Comparison of ENCODE assay signal across 14 mouse cellular contexts in the genomic region with DNA sequence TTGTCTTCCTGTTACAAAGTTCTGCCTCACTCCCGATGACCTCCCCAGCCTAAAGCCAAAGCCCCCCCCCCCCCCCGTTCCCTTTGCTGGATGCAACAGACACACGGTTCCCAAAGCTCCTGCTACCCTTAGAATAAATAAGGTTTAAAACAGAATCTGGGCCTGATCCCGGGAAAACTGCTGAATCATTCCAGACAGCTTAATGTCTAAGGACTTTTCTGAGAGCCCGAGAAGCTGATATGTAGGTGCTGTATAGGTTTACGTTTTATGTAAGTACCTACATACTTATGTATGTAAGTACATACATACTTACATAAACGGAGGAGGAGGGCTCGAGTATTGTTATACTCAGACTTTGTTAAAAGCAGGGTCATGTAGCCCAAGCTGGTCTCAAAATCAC.
"Had no signal": no experiment of that assay in that cellular context is flagged by ENCODE, and none has a peak within 500 bp of the region (broad histone marks: within the 10 kb centered on the region; RNA-seq: fewer than 3 reads in every experiment).

No protein-coding gene starts in this region.

- H3K4me3 ChIP-seq: kidney, embryonic 15.5 days; limb, embryonic 13.5 days; midbrain, embryonic 10.5 days; myocyte; neural tube, embryonic 15.5 days had no signal

- H3K9me3 ChIP-seq: kidney, embryonic 15.5 days; limb, embryonic 13.5 days; midbrain, embryonic 10.5 days; neural tube, embryonic 15.5 days had no signal

- H3K9ac ChIP-seq: kidney, embryonic 15.5 days; limb, embryonic 13.5 days; neural tube, embryonic 15.5 days had no signal

- ATAC-seq: inflammation-experienced regulatory T-cells, adult 6 months had no signal

- H3K4me2 ChIP-seq: kidney, embryonic 15.5 days; limb, embryonic 13.5 days; neural tube, embryonic 15.5 days had no signal

- H3K27ac ChIP-seq: kidney, embryonic 15.5 days; limb, embryonic 13.5 days; midbrain, embryonic 10.5 days; neural tube, embryonic 15.5 days had no signal

- H3K4me1 ChIP-seq: kidney, embryonic 15.5 days; limb, embryonic 13.5 days; midbrain, embryonic 10.5 days; neural tube, embryonic 15.5 days had no signal

- DNase-seq: kidney, adult 18-20 months; kidney, postnatal 14 days; layer of hippocampus, postnatal 36 days; left cerebral cortex, postnatal 4 days; lung, adult 18-20 months; midbrain, embryonic 14.5 days; thymus, adult 2 months; thymus, postnatal 25 days had no signal

- H3K27me3 ChIP-seq: kidney, embryonic 15.5 days; limb, embryonic 13.5 days; neural tube, embryonic 15.5 days had no signal
